Mouse (Mus musculus) embryonic facial prominence, embryonic 11.5 days (tissue): ENCODE results near the gene Mif4gd. TPM values are rescaled to one million over a fixed set of nuclear protein-coding genes. Genes with fewer than 3 reads are reported as not detected.

Experiments
- ATAC-seq: fragments of 200-750 bp; cut with Nextera tagmentation; replicated peaks from 2 replicates; pipeline ENCODE4 v1.8.0; 2017; ENCODE audit warnings: low read depth; ENCODE audit not compliant: insufficient number of reproducible peaks, low FRiP score, low TSS enrichment
- DNase-seq: peaks from one replicate; pipeline ENCODE4 v3.0.0-alpha.2; 2015; ENCODE audit warnings: low spot score
- H3K27ac ChIP-seq: fragments of 300-500 bp; sonication (generic); replicated peaks from 2 replicates; pipeline ENCODE4 v1.5.1; 2014; ENCODE audit warnings: mild to moderate bottlenecking, low read depth, low read length, control low read depth
- H3K27me3 ChIP-seq: fragments of 300-500 bp; sonication (generic); 2 replicates; pipeline ENCODE4 v1.6.1; 2014; ENCODE audit warnings: mild to moderate bottlenecking, low read length, moderate library complexity, mixed read lengths; ENCODE audit not compliant: control insufficient read depth, insufficient read depth
- H3K36me3 ChIP-seq: fragments of 300-500 bp; sonication (generic); replicated peaks from 2 replicates; pipeline ENCODE4 v1.6.1; 2014; ENCODE audit warnings: low read depth, mild to moderate bottlenecking, low read length, moderate library complexity, mixed read lengths; ENCODE audit not compliant: control insufficient read depth, insufficient read depth
- H3K4me1 ChIP-seq: fragments of 300-500 bp; sonication (generic); 2 replicates; pipeline ENCODE4 v1.6.1; 2014; ENCODE audit warnings: low read length, mixed read lengths; ENCODE audit not compliant: control insufficient read depth, insufficient read depth
- H3K4me2 ChIP-seq: fragments of 300-500 bp; sonication (generic); 2 replicates; pipeline ENCODE4 v1.6.1; 2014; ENCODE audit warnings: low read depth, mild to moderate bottlenecking, control low read depth, low read length, moderate library complexity
- H3K4me3 ChIP-seq: fragments of 300-500 bp; sonication (generic); 2 replicates; pipeline ENCODE4 v1.5.1; 2014; ENCODE audit warnings: low read depth, low read length, control low read depth
- H3K9ac ChIP-seq: fragments of 300-500 bp; sonication (generic); replicated peaks from 2 replicates; pipeline ENCODE4 v1.6.1; 2014; ENCODE audit warnings: mild to moderate bottlenecking, control low read depth, low read length
- H3K9me3 ChIP-seq: fragments of 300-500 bp; sonication (generic); replicated peaks from 2 replicates; pipeline ENCODE4 v1.6.1; 2016; ENCODE audit warnings: mild to moderate bottlenecking, low read length, inconsistent platforms, mixed read lengths; ENCODE audit not compliant: control insufficient read depth
- WGBS: fragments of 180-500 bp; shearing (Covaris S2); extraction: QIAGEN DNeasy Blood & Tissue Kit; methylation state at CpG from one replicate; pipeline ENCODE4 v1.1.7; 2014; 5-methylcytosine and 5-hydroxymethylcytosine counted together
- polyA plus RNA-seq: library from polyadenylated mRNA; unstranded; fragments of >200 nt; fragmentation: Nextera tagmentation; extraction: Ambion mirVana; gene quantifications from 2 replicates; pipeline ENCODE4 v1.2.1, GENCODE M21; 2014

The Mif4gd gene
- polyA plus RNA-seq, 1 experiment from 2014 or later, result 18.2 TPM

- no peaks in the 10 kb centered on the region for H3K27me3 ChIP-seq
- H3K9me3 ChIP-seq, result no peaks in the 10 kb centered on the region
- peak; percentile 97 for DNase-seq
- peak within 1 kb of the TSS; percentile 57; the same call in 1 of the 2 replicates for H3K27ac ChIP-seq
- peak; percentile 90 for ATAC-seq
- peak within 1 kb of the TSS; percentile 78 for H3K4me2 ChIP-seq
- peak within 1 kb of the TSS; percentile 76 for H3K4me3 ChIP-seq
- H3K36me3 ChIP-seq, result peaks cover 4% of the 10 kb centered on the region
- H3K4me1 ChIP-seq, result peaks cover 3% of the 10 kb centered on the region; the same call in 1 of the 2 replicates
- WGBS, result 0% methylated on average over 42 of the region's 42 CpGs
- peak within 1 kb of the TSS; percentile 78 for H3K9ac ChIP-seq
Observed at GRCm38 (mm10) chr11:115564064-115564809, 48.5 kb downstream of the Mif4gd start, which contains the start of gene Nup85. Nup85 (plus strand) TSS chr11:115564434.

DNA sequence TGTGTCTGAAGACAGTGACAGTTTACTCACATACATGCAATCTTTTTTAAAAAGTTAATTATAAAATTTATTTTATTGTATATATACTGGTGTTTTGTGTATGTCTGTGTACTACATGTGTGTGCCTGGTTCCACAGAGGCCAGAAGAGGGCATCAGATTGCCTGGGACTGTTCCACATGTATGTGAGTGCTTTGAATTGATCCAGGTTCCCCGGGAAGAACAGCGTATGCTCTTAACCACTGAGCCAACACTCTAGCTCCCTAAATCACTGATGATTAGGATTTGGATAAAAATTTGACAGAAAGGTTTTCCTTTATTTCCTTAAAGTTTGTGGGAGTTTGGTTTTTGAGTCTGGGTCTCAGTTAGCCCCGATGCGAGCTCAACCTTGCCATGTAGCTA, 49.4 kb downstream of the Mif4gd start:
- WGBS, result 40% methylated on average over 4 of the region's 4 CpGs
- H3K4me3 ChIP-seq, result peak overlapping the region; percentile 76
- no peaks in the 10 kb centered on the region for H3K9me3 ChIP-seq
- peaks cover 4% of the 10 kb centered on the region for H3K36me3 ChIP-seq
- DNase-seq (peak; percentile 15), ATAC-seq (no peak)
- H3K4me2 ChIP-seq, result peak overlapping the region; percentile 78; the same call in 1 of the 2 replicates
- H3K27ac ChIP-seq, result no peak overlapping the region
- H3K4me1 ChIP-seq, result peaks cover 3% of the 10 kb centered on the region; the same call in 1 of the 2 replicates
- H3K9ac ChIP-seq, result peak overlapping the region; percentile 78
- no peaks in the 10 kb centered on the region for H3K27me3 ChIP-seq

Other genes with a start within 250 kb of the Mif4gd start
- gene Hid1, start 245.2 kb downstream of the Mif4gd start, polyA plus RNA-seq, result 6.9 and 7.1 TPM in 2 replicates
- 15.2 and 15.7 TPM in 2 replicates for gene Cdr2l, start 231.1 kb downstream of the Mif4gd start, polyA plus RNA-seq
- 217 and 221 TPM in 2 replicates for gene Mrpl58, start 209.2 kb downstream of the Mif4gd start, polyA plus RNA-seq
- 893 and 931 TPM in 2 replicates for gene Atp5h, start 193.0 kb downstream of the Mif4gd start, polyA plus RNA-seq
- gene Kctd2, start 192.8 kb downstream of the Mif4gd start, polyA plus RNA-seq, result 18.8 and 21.0 TPM in 2 replicates
- gene Trim80, start 172.4 kb downstream of the Mif4gd start, polyA plus RNA-seq, result not detected in 2 replicates
- 0.22 TPM in 1 of 2 replicates, not detected in the other for gene Slc16a5, start 150.5 kb downstream of the Mif4gd start, polyA plus RNA-seq
- gene Armc7, start 137.3 kb downstream of the Mif4gd start, polyA plus RNA-seq, result 8.1 and 8.7 TPM in 2 replicates
- gene Nt5c, start 121.1 kb downstream of the Mif4gd start, polyA plus RNA-seq, result 67.4 and 70.7 TPM in 2 replicates
- 654 and 692 TPM in 2 replicates for gene Jpt1, start 98.6 kb downstream of the Mif4gd start, polyA plus RNA-seq
- gene Sumo2, start 76.7 kb downstream of the Mif4gd start, polyA plus RNA-seq, result 1,638 and 1,712 TPM in 2 replicates
- gene Nup85, start 48.5 kb downstream of the Mif4gd start, polyA plus RNA-seq, result 204 and 210 TPM in 2 replicates
- gene Mrps7, start 9.0 kb downstream of the Mif4gd start, polyA plus RNA-seq, result 110 and 114 TPM in 2 replicates
- 13.6 and 17.0 TPM in 2 replicates for gene Gga3, start 8.9 kb downstream of the Mif4gd start, polyA plus RNA-seq
- gene Slc25a19, start 15.3 kb upstream of the Mif4gd start, polyA plus RNA-seq, result 19.9 and 20.2 TPM in 2 replicates
- gene Grb2, start 95.6 kb upstream of the Mif4gd start, polyA plus RNA-seq, result 59.0 and 61.8 TPM in 2 replicates
- 10.3 and 14.6 TPM in 2 replicates for gene Tmem94, start 152.5 kb upstream of the Mif4gd start, polyA plus RNA-seq
- gene Caskin2, start 200.7 kb upstream of the Mif4gd start, polyA plus RNA-seq, result 11.9 TPM in 2 replicates
- gene Tsen54, start 201.8 kb upstream of the Mif4gd start, polyA plus RNA-seq, result 19.8 and 22.2 TPM in 2 replicates
- gene Llgl2, start 211.1 kb upstream of the Mif4gd start, polyA plus RNA-seq, result 4.9 and 7.5 TPM in 2 replicates
- 0.07 and 0.31 TPM in 2 replicates for gene Myo15b, start 245.4 kb upstream of the Mif4gd start, polyA plus RNA-seq